Mouse (Mus musculus) brain, embryonic 14.5 days (tissue): Measurements from ENCODE around the gene Isy1. TPM values are rescaled to one million over a fixed set of nuclear protein-coding genes. Genes with fewer than 3 reads are reported as not detected.
A peak's percentile ranks its signal among the peaks of the same experiment; 100 is the strongest.

Experiments
- DNase-seq: peaks from one replicate; pipeline ENCODE4 v3.0.0-alpha.2; 2011; ENCODE audit warnings: low read depth
- CTCF ChIP-seq: fragments of 200-500 bp; IDR thresholded peaks from 2 replicates; pipeline ENCODE4 v1.5.1; 2012; ENCODE audit warnings: inconsistent platforms, mild to moderate bottlenecking, moderate library complexity, borderline replicate concordance; ENCODE audit not compliant: insufficient read depth, insufficient read length; ENCODE audit errors: extremely low read depth
- POLR2A ChIP-seq: fragments of 200-500 bp; IDR thresholded peaks from 2 replicates; pipeline ENCODE4 v1.6.1; 2012; ENCODE audit warnings: mild to moderate bottlenecking, inconsistent platforms, borderline replicate concordance; ENCODE audit not compliant: poor library complexity, insufficient read depth, insufficient read length, severe bottlenecking; ENCODE audit errors: extremely low read depth
- polyA plus RNA-seq: library from polyadenylated mRNA; depleted of rRNA; stranded (reverse); fragments of >200 nt; gene quantifications from 2 replicates; pipeline ENCODE4 v1.2.3, GENCODE M21; 2012

The Isy1 gene
- polyA plus RNA-seq, 1 experiment = 38.3 TPM

DNA sequence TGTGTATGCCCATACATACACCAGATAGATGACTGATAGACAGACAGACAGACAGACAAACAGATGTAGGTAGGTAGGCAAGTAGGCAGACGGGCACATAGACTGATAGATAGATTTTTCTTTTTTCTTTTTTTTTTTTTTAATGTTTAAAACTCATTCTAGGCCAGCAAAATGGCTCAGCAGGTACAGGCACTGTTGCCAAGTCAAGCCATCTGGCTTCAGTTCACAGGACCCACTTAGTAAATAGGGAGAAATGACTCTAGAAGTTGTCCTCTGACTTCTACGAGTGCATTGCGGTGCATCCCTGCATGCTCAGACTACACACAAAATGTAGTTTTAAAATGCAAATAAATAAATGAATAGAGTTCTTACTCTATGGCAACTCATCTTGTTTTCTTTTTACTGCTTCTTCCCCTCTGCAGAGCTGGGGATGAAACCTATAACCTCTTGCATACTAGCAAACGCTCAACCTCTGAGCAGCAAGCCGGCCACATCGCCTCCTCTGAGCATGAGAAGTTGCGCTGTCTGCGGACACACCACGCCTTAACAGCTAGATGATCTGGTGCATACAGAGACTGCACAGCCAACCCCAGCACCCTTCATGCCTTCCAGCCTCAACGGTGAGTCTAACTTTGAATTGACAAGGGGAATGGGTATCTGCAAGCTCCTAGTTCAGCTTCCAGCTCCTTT, 44.6 kb downstream of the Isy1 start:
- TF ChIP-seq POLR2A (no peak), CTCF (no peak)
- no peak for DNase-seq

DNA sequence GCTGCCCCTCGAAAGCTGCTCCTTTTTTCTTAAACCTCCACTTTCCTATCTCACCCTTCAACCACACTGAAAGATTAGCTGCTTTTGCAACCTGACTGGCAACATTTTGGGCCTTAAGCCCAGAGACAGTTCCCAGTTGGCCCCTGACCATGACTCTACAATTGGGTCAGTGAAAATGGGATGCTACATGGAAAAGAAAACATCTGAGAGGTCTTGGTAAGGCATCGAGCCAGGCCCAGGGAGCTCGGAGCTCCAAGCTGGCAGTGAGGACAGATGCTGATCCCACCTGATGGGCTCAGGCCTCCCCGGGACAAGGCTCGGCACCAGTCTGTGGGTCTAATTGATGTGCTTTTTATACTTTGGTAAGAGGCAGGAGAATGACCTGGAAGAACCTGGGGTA, 46.8 kb downstream of the Isy1 start:
- TF ChIP-seq CTCF (no peak), POLR2A (no peak)

DNA sequence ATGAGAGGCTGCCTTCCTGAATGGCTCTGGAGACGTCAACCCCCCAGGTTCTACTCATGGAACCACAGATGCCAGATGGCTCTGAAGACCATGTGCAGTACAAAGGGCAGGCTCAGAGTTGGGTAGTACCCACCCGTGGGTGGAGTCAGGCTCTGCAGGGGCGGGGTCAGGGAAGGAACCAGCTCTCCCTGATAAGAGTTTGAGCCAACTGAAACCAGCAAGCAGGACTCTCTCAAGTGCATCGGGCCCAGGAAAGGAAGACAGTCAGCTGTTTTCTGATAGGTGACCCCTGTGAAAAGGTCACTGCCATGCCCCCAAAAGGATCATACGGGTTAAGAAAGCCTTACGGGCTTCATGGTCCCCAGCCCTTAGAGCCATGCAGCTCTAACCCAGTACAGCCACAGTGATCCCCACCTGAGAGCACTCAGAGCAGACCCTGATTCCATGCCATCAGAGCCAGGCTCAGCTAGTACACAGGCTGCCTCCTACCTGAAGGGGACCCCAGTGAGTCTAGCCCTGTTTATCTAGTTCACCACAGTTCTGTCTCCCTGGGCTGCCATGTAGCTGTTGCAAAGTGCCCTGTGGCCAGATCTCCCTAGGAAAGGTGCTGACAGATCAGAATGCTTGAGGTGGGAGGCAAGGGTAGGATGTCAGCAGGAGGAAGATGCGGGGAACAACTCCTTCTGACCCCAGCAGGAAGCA, 47.7 kb downstream of the Isy1 start:
- no peak for DNase-seq
- TF ChIP-seq POLR2A (no peak), CTCF (no peak)

More for the DNA sequence above, 46.8 kb downstream of the Isy1 start:
- no peak for DNase-seq

DNA sequence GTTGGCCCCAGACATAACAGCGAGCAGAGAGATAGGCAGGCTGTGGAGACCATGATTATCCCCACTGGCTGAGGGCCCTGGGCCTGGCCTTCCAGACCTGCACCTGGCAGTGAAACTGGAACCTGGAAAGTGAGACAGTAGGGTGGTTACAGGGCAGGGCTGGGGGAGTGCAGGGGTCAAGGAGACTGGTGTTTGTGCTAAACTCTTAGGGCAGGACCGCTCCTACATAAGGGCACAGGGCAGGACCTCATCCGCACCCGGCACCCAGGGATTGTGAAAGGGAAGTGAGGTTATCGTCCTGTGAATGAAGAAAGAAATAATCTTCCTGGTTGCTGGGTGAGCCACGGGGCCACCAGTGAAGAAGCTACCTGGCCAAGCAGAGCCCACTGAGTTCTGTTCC, 48.8 kb downstream of the Isy1 start:
- no peak for TF ChIP-seq CTCF
- no peak for TF ChIP-seq POLR2A
- no peak for DNase-seq

DNA sequence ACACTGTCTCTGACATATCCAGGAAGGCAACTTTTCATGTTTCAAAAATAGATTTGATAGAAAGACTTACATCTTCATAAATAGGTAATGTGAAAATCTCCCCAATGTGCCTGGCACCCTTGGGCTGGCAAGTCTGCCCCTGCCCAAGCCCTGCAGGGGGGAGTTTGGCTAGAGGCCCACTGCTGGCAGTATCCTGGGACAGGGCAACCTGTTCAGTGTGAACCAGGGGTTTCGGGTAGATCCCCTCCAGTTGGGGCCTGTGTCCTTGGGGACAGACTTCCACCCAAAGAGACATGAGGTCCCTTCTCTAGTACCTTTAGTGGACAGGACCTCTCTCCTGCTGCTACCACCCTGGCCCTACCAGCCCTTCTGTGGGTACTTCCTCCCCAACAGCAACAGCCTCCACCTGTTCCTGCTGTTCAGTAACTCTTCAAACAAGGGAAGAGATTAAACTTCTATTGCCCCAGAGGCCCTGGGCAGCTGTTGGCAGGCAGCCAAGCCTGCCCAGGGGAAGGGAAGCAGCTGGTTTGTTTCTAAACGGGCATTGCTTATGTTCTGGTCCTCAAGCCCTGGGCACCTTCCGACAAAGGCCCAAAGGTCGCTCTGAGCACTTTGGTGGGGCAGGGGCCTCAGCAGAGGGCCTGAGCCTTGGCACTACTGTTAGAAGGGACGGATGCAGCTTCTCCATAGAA, 49.6 kb downstream of the Isy1 start:
- no peak for TF ChIP-seq POLR2A
- TF ChIP-seq CTCF = no peak
- peak; percentile 72 for DNase-seq

DNA sequence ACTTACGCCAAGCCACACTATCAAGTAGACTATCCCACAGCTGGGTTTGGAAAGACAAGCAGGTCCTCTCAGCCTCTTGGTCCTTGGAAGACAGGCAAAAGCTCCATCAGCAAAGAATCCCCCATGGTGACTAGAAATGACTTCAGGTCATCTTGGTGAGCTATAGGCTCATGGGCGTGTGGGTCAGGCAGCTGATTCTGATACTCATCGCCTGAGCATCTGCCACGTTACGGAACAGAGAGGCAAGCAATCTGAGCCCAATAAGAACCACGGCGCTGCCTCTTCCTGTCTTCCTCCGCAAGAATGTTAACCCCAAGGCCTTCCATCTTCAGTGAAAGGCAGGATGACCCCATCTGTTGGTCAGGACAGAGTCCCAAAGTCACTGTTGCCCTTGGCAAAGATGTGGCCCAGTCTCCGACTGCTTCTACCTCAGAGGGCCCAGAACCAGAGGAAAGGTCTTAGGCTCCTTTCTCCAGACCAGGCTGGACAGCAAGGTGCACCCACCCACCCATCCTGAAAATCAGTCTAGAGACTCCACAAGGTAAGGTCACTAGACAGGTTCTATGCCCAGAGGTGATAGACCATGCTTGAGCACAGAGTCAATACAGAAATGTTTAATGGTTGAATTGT, 50.2 kb downstream of the Isy1 start:
- no peak for TF ChIP-seq POLR2A
- no peak for TF ChIP-seq CTCF
- no peak for DNase-seq

DNA sequence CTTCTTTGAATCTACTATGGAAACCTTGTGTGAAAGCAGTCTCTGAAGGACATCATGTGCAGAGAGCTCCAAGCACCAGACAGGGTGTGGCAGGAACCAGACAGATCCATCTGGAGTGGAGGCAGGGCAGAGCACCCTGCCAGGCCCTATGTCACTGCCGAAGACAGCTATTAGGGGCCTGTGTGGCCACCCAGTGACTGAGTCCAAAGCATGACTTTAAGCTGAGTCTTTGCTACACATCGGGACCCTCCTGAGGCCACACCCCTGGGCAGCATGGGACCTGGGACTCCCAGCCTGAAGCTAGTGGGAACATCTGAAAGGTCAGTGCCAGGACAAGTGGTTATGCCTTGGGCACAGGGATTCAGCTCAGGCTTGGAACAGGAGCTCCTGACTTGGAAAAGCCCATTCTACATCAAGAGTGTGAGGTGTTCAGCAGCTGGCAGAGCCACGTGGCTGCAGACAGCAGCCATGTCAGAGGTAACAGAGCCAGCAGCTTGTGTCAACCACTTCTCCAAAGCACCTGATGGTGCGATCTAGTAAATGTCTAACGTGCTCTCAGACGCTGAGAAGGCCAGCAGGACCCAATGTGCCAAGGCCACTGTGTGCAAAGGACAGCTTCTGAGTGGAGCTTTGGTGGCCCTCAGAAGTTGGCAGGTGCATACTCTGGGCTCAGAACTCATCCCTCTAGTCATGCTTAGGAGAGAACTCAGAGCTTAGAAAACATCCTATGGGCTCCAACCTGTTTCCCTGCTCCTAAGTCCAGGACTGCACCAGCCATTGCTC, 51.3 kb downstream of the Isy1 start:
- no peak for DNase-seq

DNA sequence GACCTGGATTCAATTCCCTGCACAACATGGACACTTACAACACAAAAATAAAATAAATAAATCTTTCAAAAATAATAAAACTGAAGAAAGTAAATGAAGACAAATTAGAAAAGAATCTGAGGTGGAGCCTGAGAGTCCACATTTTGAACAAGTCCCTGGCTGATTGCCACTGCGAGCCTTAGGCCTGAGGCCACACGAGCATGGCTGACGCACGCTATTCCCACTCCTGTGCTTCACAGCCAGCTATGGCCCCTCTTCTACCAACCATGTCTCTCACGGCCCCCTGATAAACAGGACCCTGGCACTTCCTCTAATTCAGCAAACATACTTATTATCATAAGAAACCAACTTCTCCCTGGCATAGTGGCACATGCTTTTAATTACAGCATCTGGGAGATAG, 52.0 kb downstream of the Isy1 start:
- no peak for DNase-seq
- TF ChIP-seq POLR2A (no peak), CTCF (no peak)

More for the DNA sequence above, 51.3 kb downstream of the Isy1 start:
- TF ChIP-seq CTCF (no peak), POLR2A (no peak)

DNA sequence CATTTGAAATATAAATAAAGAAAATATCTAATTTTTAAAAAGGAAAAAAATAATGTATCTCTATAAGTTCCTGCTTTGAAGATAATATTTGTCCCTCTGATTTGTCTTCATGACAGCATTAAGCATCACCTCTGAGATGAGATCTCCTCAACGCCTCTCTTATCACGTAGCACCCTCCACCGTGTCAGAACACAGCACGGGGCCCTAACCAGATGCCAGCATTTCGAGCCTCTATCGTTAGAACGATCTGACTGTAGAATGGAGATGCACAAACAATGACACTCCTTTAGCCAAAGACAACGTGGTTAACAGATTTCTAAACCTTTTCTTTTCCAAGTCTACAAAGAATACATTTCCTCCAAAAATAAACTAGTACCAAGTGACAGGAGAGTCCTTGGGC, 54.6 kb downstream of the Isy1 start:
- TF ChIP-seq POLR2A = no peak
- TF ChIP-seq CTCF = no peak
- no peak for DNase-seq

DNA sequence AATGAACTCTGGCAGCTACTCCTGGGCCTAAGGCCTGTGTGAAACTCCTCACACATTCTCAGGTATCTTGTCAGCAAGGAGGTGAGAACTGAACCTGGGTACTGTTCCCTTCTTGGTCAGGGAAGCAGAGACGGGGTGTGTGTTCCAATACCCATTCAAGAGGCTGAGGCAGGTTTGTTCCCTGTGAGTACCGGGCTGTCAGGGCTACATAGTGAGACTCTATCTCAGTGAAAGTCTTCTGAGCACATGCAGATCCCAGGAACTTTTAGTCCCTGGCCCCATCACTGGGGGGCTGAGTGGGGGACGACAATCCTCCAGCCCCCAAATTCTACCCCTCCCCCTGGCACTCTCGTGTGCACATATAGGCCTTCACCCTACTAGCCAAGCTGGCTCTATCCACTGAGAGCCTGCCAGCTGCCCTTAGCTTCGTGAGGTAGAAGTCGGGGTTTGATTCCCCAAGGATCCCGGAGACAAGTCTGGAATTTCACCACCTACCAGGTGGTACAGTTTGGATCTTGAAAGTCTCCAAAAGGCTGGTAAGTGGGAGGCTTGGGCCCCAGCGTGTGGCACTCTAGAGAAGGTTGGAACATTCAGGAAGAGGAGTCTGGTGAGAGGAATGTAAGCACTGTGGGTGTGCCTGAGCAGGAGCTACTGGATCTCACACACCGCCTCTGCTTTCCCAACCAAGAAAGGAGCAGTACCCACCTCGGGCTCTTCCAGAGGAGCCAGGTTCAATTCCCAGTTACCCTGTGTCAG, 57.9 kb downstream of the Isy1 start:
- no peak for DNase-seq
- TF ChIP-seq CTCF = no peak
- no peak for TF ChIP-seq POLR2A
